Mouse (Mus musculus): ENCODE data around the gene Rasl2-9. TPM values are rescaled to one million over a fixed set of nuclear protein-coding genes. Genes with fewer than 3 reads are reported as not detected.
A peak's percentile ranks its signal among the peaks of the same experiment; 100 is the strongest.
"Not testable (repeated sequence)": the region's sequence is repeated elsewhere in the genome, so short reads cannot be mapped to it uniquely, and the experiment has no call there.

Rasl2-9 gene
- polyA plus RNA-seq, 1 experiment, result not detected

GRCm38 (mm10) chr7:5083325-5084105 is 42.2 kb downstream of the Rasl2-9 start:
- peak overlapping the region; percentile 34 for H3K4me3 ChIP-seq (replicated peaks)
- H3K4me1 ChIP-seq (ENCODE audit: control insufficient read depth), result peaks cover 69% of the 10 kb centered on the region

GRCm38 (mm10) chr7:5081939-5082338 is 43.8 kb downstream of the Rasl2-9 start:
- Histone ChIP-seq H3K36me3 (ENCODE audit: control insufficient read depth) (peaks cover 78% of the 10 kb centered on the region), H3K4me1 (ENCODE audit: control insufficient read depth) (peaks cover 71% of the 10 kb centered on the region), H3K27me3 (ENCODE audit: control insufficient read depth) (no peaks in the 10 kb centered on the region), H3K4me3 (replicated peaks) (peak overlapping the region; percentile 100), H3K9me3 (ENCODE audit: control insufficient read depth, low read length) (no peaks in the 10 kb centered on the region)
- no peak for TF ChIP-seq GATA1 (IDR thresholded peaks at IDR 0.05; ENCODE audit: low read length)
- TF ChIP-seq TAL1 (IDR thresholded peaks at IDR 0.05; ENCODE audit: low read length), result no peak

More at GRCm38 (mm10) chr7:5083325-5084105, 42.2 kb downstream of the Rasl2-9 start:
- peaks cover 78% of the 10 kb centered on the region for H3K36me3 ChIP-seq (ENCODE audit: control insufficient read depth)
- H3K9me3 ChIP-seq (ENCODE audit: control insufficient read depth, low read length), result no peaks in the 10 kb centered on the region
- TF ChIP-seq TAL1 (IDR thresholded peaks at IDR 0.05; ENCODE audit: low read length) (no peak), GATA1 (IDR thresholded peaks at IDR 0.05; ENCODE audit: low read length) (no peak)
- H3K27me3 ChIP-seq (ENCODE audit: control insufficient read depth), result no peaks in the 10 kb centered on the region

- H3K9me3 ChIP-seq (ENCODE audit: control insufficient read depth, low read length), result no peaks in the 10 kb centered on the region
- TF ChIP-seq TAL1 (IDR thresholded peaks at IDR 0.05; ENCODE audit: low read length) (peak; percentile 42; the same call in 2 of the 3 replicates), GATA1 (IDR thresholded peaks at IDR 0.05; ENCODE audit: low read length) (peak; percentile 55; the same call in 1 of the 2 replicates)
- H3K4me1 ChIP-seq (ENCODE audit: control insufficient read depth), result peaks cover 73% of the 10 kb centered on the region
- no peaks in the 10 kb centered on the region for H3K27me3 ChIP-seq (ENCODE audit: control insufficient read depth)
- peaks cover 79% of the 10 kb centered on the region for H3K36me3 ChIP-seq (ENCODE audit: control insufficient read depth)
- peak overlapping the region; percentile 100 for H3K4me3 ChIP-seq (replicated peaks)
Observed at GRCm38 (mm10) chr7:5081241-5081640, 44.5 kb downstream of the Rasl2-9 start.

- Histone ChIP-seq H3K36me3 (ENCODE audit: control insufficient read depth) (peaks cover 78% of the 10 kb centered on the region), H3K9me3 (ENCODE audit: control insufficient read depth, low read length) (no peaks in the 10 kb centered on the region), H3K27me3 (ENCODE audit: control insufficient read depth) (no peaks in the 10 kb centered on the region), H3K4me1 (ENCODE audit: control insufficient read depth) (peaks cover 73% of the 10 kb centered on the region), H3K4me3 (replicated peaks) (peak overlapping the region; percentile 100)
- no peak for TF ChIP-seq TAL1 (IDR thresholded peaks at IDR 0.05; ENCODE audit: low read length)
- no peak for TF ChIP-seq GATA1 (IDR thresholded peaks at IDR 0.05; ENCODE audit: low read length)
Observed at GRCm38 (mm10) chr7:5080815-5081214, 44.9 kb downstream of the Rasl2-9 start.

GRCm38 (mm10) chr7:5080010-5080751 is 45.6 kb downstream of the Rasl2-9 start, which contains the start of gene Epn1:
Epn1 (plus strand) TSS chr7:5080235.
- H3K4me1 ChIP-seq (ENCODE audit: control insufficient read depth), result peaks cover 74% of the 10 kb centered on the region
- H3K9me3 ChIP-seq (ENCODE audit: control insufficient read depth, low read length), result no peaks in the 10 kb centered on the region
- TF ChIP-seq TAL1 (IDR thresholded peaks at IDR 0.05; ENCODE audit: low read length), result no peak
- no peaks in the 10 kb centered on the region for H3K27me3 ChIP-seq (ENCODE audit: control insufficient read depth)
- peak within 1 kb of the TSS; percentile 100 for H3K4me3 ChIP-seq (replicated peaks)
- H3K36me3 ChIP-seq (ENCODE audit: control insufficient read depth), result peaks cover 78% of the 10 kb centered on the region

- H3K9me3 ChIP-seq (ENCODE audit: control insufficient read depth, low read length); H3K27me3 ChIP-seq (ENCODE audit: control insufficient read depth): not testable (repeated sequence)
- H3K4me3 ChIP-seq (replicated peaks), result peak overlapping the region; percentile 100
- peaks cover 78% of the 10 kb centered on the region for H3K36me3 ChIP-seq (ENCODE audit: control insufficient read depth)
- H3K4me1 ChIP-seq (ENCODE audit: control insufficient read depth), result peaks cover 74% of the 10 kb centered on the region
Observed at GRCm38 (mm10) chr7:5079365-5080009, 46.3 kb downstream of the Rasl2-9 start.

- H3K4me3 ChIP-seq (replicated peaks), result peak overlapping the region; percentile 30
- H3K4me1 ChIP-seq (ENCODE audit: control insufficient read depth), result peaks cover 80% of the 10 kb centered on the region
- peaks cover 80% of the 10 kb centered on the region for H3K36me3 ChIP-seq (ENCODE audit: control insufficient read depth)
- H3K9me3 ChIP-seq (ENCODE audit: control insufficient read depth, low read length), result no peaks in the 10 kb centered on the region
- H3K27me3 ChIP-seq (ENCODE audit: control insufficient read depth), result no peaks in the 10 kb centered on the region
- TF ChIP-seq GATA1 (IDR thresholded peaks at IDR 0.05; ENCODE audit: low read length), result no peak; the same call in 1 of the 2 replicates
- TF ChIP-seq TAL1 (IDR thresholded peaks at IDR 0.05; ENCODE audit: low read length), result no peak; the same call in 2 of the 3 replicates
Observed at GRCm38 (mm10) chr7:5076931-5077330, 48.8 kb downstream of the Rasl2-9 start.

- H3K36me3 ChIP-seq (ENCODE audit: control insufficient read depth), result peaks cover 97% of the 10 kb centered on the region
- no peaks in the 10 kb centered on the region for H3K9me3 ChIP-seq (ENCODE audit: control insufficient read depth, low read length)
- H3K4me1 ChIP-seq (ENCODE audit: control insufficient read depth), result peaks cover 88% of the 10 kb centered on the region
- no peak for TF ChIP-seq TAL1 (IDR thresholded peaks at IDR 0.05; ENCODE audit: low read length)
- TF ChIP-seq GATA1 (IDR thresholded peaks at IDR 0.05; ENCODE audit: low read length), result no peak
- H3K27me3 ChIP-seq (ENCODE audit: control insufficient read depth), result no peaks in the 10 kb centered on the region
- H3K4me3 ChIP-seq (replicated peaks), result no peak overlapping the region
Observed at GRCm38 (mm10) chr7:5074984-5075383, 50.8 kb downstream of the Rasl2-9 start.

Other genes starting within 250 kb of the Rasl2-9 start
- gene Isoc2a, start 248.8 kb downstream of the Rasl2-9 start, polyA plus RNA-seq (2012), result 1.3 and 2.4 TPM in 2 replicates
- gene Gm36210, start 219.4 kb downstream of the Rasl2-9 start, polyA plus RNA-seq (2012), result 0.05 TPM in 1 of 2 replicates, not detected in the other
- gene Zfp628, start 210.7 kb downstream of the Rasl2-9 start, polyA plus RNA-seq (2012), result 8.5 and 8.9 TPM in 2 replicates
- gene Nat14, start 203.9 kb downstream of the Rasl2-9 start, polyA plus RNA-seq (2012), result 0.38 and 0.51 TPM in 2 replicates
- gene Ssc5d, start 200.2 kb downstream of the Rasl2-9 start, polyA plus RNA-seq (2012), result not detected in 2 replicates
- not detected in 2 replicates for gene Sbk2, start 161.5 kb downstream of the Rasl2-9 start, polyA plus RNA-seq (2012)
- gene Sbk3, start 154.8 kb downstream of the Rasl2-9 start, polyA plus RNA-seq (2012), result not detected in 2 replicates
- 0.15 and 0.37 TPM in 2 replicates for gene Zfp579, start 129.8 kb downstream of the Rasl2-9 start, polyA plus RNA-seq (2012)
- gene Zfp524, start 111.5 kb downstream of the Rasl2-9 start, polyA plus RNA-seq (2012), result 6.2 and 8.1 TPM in 2 replicates
- gene Fiz1, start 111.3 kb downstream of the Rasl2-9 start, polyA plus RNA-seq (2012), result 3.5 and 6.0 TPM in 2 replicates
- gene Gm44973, start 110.5 kb downstream of the Rasl2-9 start, polyA plus RNA-seq (2012), result not detected in 2 replicates
- 1.7 and 1.8 TPM in 2 replicates for gene Zfp865, start 105.6 kb downstream of the Rasl2-9 start, polyA plus RNA-seq (2012)
- gene Ccdc106, start 105.4 kb downstream of the Rasl2-9 start, polyA plus RNA-seq (2012), result 0.06 TPM in 1 of 2 replicates, not detected in the other
- not detected in 2 replicates for gene 4632433K11Rik, start 91.8 kb downstream of the Rasl2-9 start, polyA plus RNA-seq (2012)
- 0.06 and 0.09 TPM in 2 replicates for gene Zfp784, start 87.5 kb downstream of the Rasl2-9 start, polyA plus RNA-seq (2012)
- 0.10 and 0.26 TPM in 2 replicates for gene Zfp580, start 74.4 kb downstream of the Rasl2-9 start, polyA plus RNA-seq (2012)
- gene U2af2, start 63.8 kb downstream of the Rasl2-9 start, polyA plus RNA-seq (2012), result 43.1 and 44.9 TPM in 2 replicates
- 227 and 231 TPM in 2 replicates for gene Epn1, start 45.7 kb downstream of the Rasl2-9 start, polyA plus RNA-seq (2012)
- gene Rfpl4, start 9.0 kb downstream of the Rasl2-9 start, polyA plus RNA-seq (2012), result not detected in 2 replicates
- under 0.01 and 0.01 TPM in 2 replicates for gene Vmn1r55, start 23.7 kb upstream of the Rasl2-9 start, polyA plus RNA-seq (2012)
- not detected in 2 replicates for gene Vmn1r56, start 70.8 kb upstream of the Rasl2-9 start, polyA plus RNA-seq (2012)
- gene Vmn1r57, start 92.5 kb upstream of the Rasl2-9 start, polyA plus RNA-seq (2012), result not detected in 2 replicates
- not detected in 2 replicates for gene Gm5065, start 224.6 kb upstream of the Rasl2-9 start, polyA plus RNA-seq (2012)
- not detected in 2 replicates for gene Nlrp2, start 225.1 kb upstream of the Rasl2-9 start, polyA plus RNA-seq (2012)